Mouse (Mus musculus): ENCODE data around the gene Gm21994.
"Not testable (repeated sequence)": the region's sequence is repeated elsewhere in the genome, so short reads cannot be mapped to it uniquely, and the experiment has no call there.

Gene Gm21994

DNA sequence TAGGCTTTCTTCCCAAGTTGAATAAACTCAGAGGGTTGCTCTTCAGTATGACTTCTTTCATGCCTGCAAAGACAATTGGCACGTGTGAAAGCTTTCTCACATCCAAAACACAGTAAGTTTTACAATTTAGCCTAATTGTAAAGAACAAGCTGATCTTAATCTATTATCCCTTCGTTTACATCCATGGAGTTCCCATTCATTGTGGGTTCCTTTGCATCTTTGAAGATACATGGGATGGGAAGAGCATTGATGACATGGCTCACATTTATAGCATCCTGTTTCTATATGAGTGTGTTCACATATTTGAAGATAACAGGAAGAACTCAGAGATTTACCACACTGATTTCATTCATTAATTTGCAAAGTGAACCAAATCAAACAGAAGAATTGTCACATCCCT lies at the start of gene Gm21994:
TSS of gene Gm21994 (minus strand) at position 101 of the 400 bp plus-strand sequence.
- DNase-seq (ENCODE audit: low spot score in 2 of 2): not testable (repeated sequence)

DNA sequence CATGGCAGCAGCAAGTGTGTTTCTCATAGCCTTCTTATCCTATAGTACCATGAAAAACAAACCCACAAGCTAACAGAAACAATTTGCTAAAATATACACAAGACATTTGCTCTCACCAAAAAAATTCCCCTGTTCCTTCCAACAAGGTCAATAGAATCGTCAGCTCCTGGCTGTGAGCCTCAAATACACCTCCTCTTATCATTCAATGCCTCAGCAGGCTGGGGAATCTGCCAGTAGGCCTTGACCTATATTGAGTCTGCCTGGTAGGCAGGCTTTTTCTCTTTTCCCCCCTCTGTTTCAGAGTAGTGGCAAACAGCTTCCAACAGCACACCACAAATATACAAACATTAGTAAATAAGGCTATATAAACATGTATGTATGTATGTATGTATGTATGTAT lies 43.7 kb upstream of the Gm21994 start:
- no peak for DNase-seq (ENCODE audit: low spot score in 2 of 2)

DNA sequence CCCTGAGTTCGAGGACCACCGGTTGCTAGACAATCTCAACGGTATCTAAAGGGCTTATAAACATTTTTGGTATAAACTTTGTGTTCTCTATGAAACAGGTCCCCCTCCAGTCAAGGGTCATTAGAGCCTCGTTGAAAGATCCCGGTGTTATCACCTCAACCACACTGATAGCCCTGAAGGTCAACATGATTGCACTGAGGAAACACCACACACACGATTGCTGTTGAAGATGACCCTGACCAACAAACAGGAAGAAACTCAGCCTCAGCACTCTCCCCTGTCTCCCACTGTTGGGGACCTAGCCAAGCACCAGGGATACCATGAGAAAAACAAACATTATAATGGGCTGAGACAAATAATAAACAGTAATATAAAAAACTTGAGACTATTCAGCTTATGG lies 38.3 kb upstream of the Gm21994 start:
- DNase-seq (ENCODE audit: low spot score in 2 of 2): no peak

DNA sequence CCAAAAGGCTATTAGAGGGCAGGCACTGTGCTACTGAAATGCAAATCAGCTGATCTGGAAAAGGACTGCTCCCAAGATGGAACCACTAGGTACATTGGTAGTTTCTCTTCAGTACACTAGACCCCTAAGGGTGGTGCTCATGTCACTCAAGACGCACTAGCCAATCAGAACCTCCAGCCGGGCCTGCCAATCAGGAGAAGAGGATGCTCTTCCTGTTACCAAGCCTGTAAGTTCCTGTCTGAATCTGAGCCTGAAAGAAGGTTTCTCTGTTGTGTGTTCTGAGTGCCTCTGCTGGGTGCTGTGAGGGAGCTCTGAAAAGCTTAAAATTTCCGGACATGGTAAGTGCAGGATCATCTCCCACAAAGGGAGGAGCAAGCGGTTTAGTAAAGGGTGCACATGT lies 1.9 kb upstream of the Gm21994 start, which contains the start of gene Gm14124:
TSS of gene Gm14124 (plus strand) at position 227 of the 400 bp plus-strand sequence.
- not testable (repeated sequence) for DNase-seq (ENCODE audit: low spot score in 2 of 2)

GRCm38 (mm10) chr2:150256861-150257260 lies 1.5 kb upstream of the Gm21994 start:
- not testable (repeated sequence) for DNase-seq (ENCODE audit: low spot score in 2 of 2)

DNA sequence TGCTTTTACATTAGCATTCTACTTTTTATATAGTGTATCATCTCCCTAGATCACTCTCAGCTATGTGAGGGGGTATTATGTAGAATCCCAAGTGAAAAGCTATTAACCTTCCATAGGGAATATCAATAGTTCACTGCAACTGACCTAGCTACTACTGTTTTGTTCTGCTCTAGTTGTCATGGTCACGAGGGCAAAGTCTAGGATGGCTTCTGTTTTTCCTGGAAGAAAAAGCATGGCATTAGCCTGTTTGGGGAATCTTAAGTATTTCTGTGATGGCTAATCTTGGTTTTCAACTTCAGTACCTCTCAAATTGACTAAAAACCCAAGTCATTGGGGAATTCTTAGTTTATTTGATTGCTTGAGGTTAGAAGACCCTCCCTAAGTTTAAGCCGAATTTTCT lies 12.2 kb downstream of the Gm21994 start:
- DNase-seq (ENCODE audit: low spot score in 2 of 2): no peak

GRCm38 (mm10) chr2:150223263-150223662 lies 32.1 kb downstream of the Gm21994 start:
- DNase-seq (ENCODE audit: low spot score in 2 of 2): not testable (repeated sequence)

- DNase-seq (ENCODE audit: low spot score in 2 of 2): not testable (repeated sequence)
Measured at GRCm38 (mm10) chr2:150218363-150218725, 37.0 kb downstream of the Gm21994 start.

DNA sequence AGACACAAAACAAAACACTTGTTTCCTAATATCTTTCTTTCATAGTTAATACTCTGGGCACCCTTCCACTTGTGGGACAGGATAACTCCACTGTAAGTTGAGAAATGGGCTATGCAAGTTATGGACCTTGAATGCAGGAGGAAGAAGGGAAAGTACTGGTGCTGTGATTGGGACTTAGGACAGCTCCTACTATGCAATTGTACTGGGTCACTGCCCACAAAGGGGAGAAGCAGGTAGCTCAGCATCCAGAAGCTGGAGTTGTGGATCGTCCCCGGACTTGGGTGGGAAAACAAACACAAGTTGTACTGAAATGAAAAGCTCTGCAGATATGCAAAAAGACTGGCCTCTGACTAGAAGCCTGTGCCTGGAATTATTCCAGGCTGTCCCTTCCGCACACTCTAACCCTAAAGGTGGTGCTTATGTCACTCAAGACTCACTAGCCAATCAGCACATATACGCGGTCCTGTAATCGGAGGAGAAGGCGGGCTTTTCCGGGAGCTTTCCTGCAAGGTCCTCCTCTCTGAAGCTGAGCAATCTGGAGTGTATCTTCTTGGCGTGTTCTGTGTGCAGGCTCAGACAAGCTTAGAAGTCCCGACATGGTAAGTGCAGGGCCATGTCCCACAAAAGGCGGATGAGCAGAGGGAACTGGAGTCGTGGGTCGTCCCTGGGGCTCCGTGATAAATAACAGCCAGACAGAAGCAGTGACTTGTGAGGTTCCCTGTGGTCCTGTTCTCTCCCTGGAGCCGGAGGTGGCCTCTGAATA lies 37.6 kb downstream of the Gm21994 start, which contains the start of gene Zfp937:
TSS of gene Zfp937 (plus strand) at position 474 of the 763 bp plus-strand sequence.
- DNase-seq (ENCODE audit: low spot score in 2 of 2): peak; percentile 3 to 19
